Mouse (Mus musculus) heart, embryonic 13.5 days (tissue): ENCODE measurements at regions not wholly inside any gene's neighbourhood (a gene's known extent, or its start where the extent isn't known, plus 50 kb on each side); places are given as distances from the start of the nearest gene placed in this dataset.
"Not testable (repeated sequence)": the region's sequence is repeated elsewhere in the genome, so short reads cannot be mapped to it uniquely, and the experiment has no call there.

Experiments used
- ATAC-seq: fragments of 200-750 bp; cut with Nextera tagmentation; 2 replicates; pipeline ENCODE4 v1.8.0; 2017; ENCODE audit warnings: moderate TSS enrichment; ENCODE audit not compliant: insufficient number of reproducible peaks, low FRiP score, low TSS enrichment; ENCODE audit errors: extremely low read depth
- H3K27ac ChIP-seq: fragments of 300-500 bp; sonication (generic); replicated peaks from 2 replicates; pipeline ENCODE4 v1.5.1; 2015; ENCODE audit warnings: moderate library complexity, mild to moderate bottlenecking, inconsistent platforms
- H3K27me3 ChIP-seq: fragments of 300-500 bp; sonication (generic); replicated peaks from 2 replicates; pipeline ENCODE4 v1.6.1; 2015; ENCODE audit warnings: mild to moderate bottlenecking, inconsistent platforms
- H3K36me3 ChIP-seq: fragments of 300-500 bp; sonication (generic); 2 replicates; pipeline ENCODE4 v1.6.1; 2015; ENCODE audit warnings: mild to moderate bottlenecking, inconsistent platforms
- H3K4me1 ChIP-seq: fragments of 300-500 bp; sonication (generic); 2 replicates; pipeline ENCODE4 v1.6.1; 2015; ENCODE audit warnings: inconsistent platforms
- H3K4me2 ChIP-seq: fragments of 300-500 bp; sonication (generic); 2 replicates; pipeline ENCODE4 v1.6.1; 2015; ENCODE audit warnings: inconsistent platforms, mild to moderate bottlenecking, moderate library complexity
- H3K4me3 ChIP-seq: fragments of 300-500 bp; sonication (generic); 2 replicates; pipeline ENCODE4 v1.5.1; 2015; ENCODE audit warnings: moderate library complexity, mild to moderate bottlenecking, inconsistent platforms
- H3K9ac ChIP-seq: fragments of 300-500 bp; sonication (generic); 2 replicates; pipeline ENCODE4 v1.6.1; 2015; ENCODE audit warnings: inconsistent platforms, mild to moderate bottlenecking, moderate library complexity
- H3K9me3 ChIP-seq: fragments of 300-500 bp; sonication (generic); 2 replicates; pipeline ENCODE4 v1.6.1; 2016; ENCODE audit warnings: inconsistent platforms
- WGBS: fragments of 180-500 bp; shearing (Covaris S2); methylation state at CpG from one replicate; pipeline ENCODE4 v1.1.7; 2015; ENCODE audit warnings: mixed read lengths; 5-methylcytosine and 5-hydroxymethylcytosine counted together

- Histone ChIP-seq H3K9ac (no peak overlapping the region), H3K27me3 (no peaks in the 10 kb centered on the region), H3K9me3 (no peaks in the 10 kb centered on the region), H3K36me3 (no peaks in the 10 kb centered on the region), H3K4me1 (no peaks in the 10 kb centered on the region), H3K27ac (no peak overlapping the region), H3K4me3 (no peak overlapping the region), H3K4me2 (no peak overlapping the region)
- 54% methylated on average over 3 of the region's 3 CpGs for WGBS
- ATAC-seq, result no peak
Measured at GRCm38 (mm10) chr3:17592463-17592862, 355.7 kb upstream of the Cypt12 start.

- WGBS, result 53% methylated on average over 2 of the region's 2 CpGs
- no peak overlapping the region for H3K27ac ChIP-seq
- H3K4me1 ChIP-seq, result no peaks in the 10 kb centered on the region
- H3K4me2 ChIP-seq, result no peak overlapping the region
- no peak overlapping the region for H3K4me3 ChIP-seq
- H3K36me3 ChIP-seq, result no peaks in the 10 kb centered on the region
- no peaks in the 10 kb centered on the region for H3K27me3 ChIP-seq
- no peak overlapping the region for H3K9ac ChIP-seq
- H3K9me3 ChIP-seq, result no peaks in the 10 kb centered on the region
- no peak for ATAC-seq
Measured at GRCm38 (mm10) chr3:17596365-17596764, 351.8 kb upstream of the Cypt12 start.

GRCm38 (mm10) chr3:17613486-17613885 is 334.7 kb upstream of the Cypt12 start:
- H3K9me3 ChIP-seq, result no peaks in the 10 kb centered on the region
- peaks cover 13% of the 10 kb centered on the region for H3K4me1 ChIP-seq
- WGBS, result 78% methylated on average over 1 of the region's 1 CpGs
- H3K27me3 ChIP-seq, result no peaks in the 10 kb centered on the region
- no peak overlapping the region for H3K4me2 ChIP-seq
- no peaks in the 10 kb centered on the region for H3K36me3 ChIP-seq
- H3K4me3 ChIP-seq, result no peak overlapping the region
- H3K9ac ChIP-seq, result no peak overlapping the region
- ATAC-seq, result no peak
- no peak overlapping the region for H3K27ac ChIP-seq

GRCm38 (mm10) chr3:17616439-17617070 is 331.7 kb upstream of the Cypt12 start:
- Histone ChIP-seq H3K9ac (no peak overlapping the region), H3K9me3 (no peaks in the 10 kb centered on the region), H3K4me3 (no peak overlapping the region), H3K4me2 (no peak overlapping the region), H3K4me1 (peaks cover 16% of the 10 kb centered on the region), H3K36me3 (no peaks in the 10 kb centered on the region), H3K27ac (no peak overlapping the region), H3K27me3 (no peaks in the 10 kb centered on the region)
- WGBS, result 33% methylated on average over 2 of the region's 2 CpGs
- peak; percentile 46; the same call in 1 of the 2 replicates for ATAC-seq

GRCm38 (mm10) chr3:17619489-17619888 is 328.7 kb upstream of the Cypt12 start:
- Histone ChIP-seq H3K4me3 (no peak overlapping the region), H3K27ac (no peak overlapping the region), H3K4me2 (no peak overlapping the region), H3K9me3 (no peaks in the 10 kb centered on the region), H3K9ac (no peak overlapping the region), H3K36me3 (no peaks in the 10 kb centered on the region), H3K4me1 (peaks cover 16% of the 10 kb centered on the region), H3K27me3 (no peaks in the 10 kb centered on the region)
- WGBS, result 45% methylated on average over 2 of the region's 2 CpGs
- ATAC-seq, result no peak

GRCm38 (mm10) chr3:17619890-17620289 is 328.3 kb upstream of the Cypt12 start:
- no peak overlapping the region for H3K27ac ChIP-seq
- 47% methylated on average over 2 of the region's 2 CpGs for WGBS
- H3K27me3 ChIP-seq, result no peaks in the 10 kb centered on the region
- no peak overlapping the region for H3K4me2 ChIP-seq
- ATAC-seq, result no peak
- H3K4me1 ChIP-seq, result peaks cover 16% of the 10 kb centered on the region
- no peaks in the 10 kb centered on the region for H3K36me3 ChIP-seq
- no peaks in the 10 kb centered on the region for H3K9me3 ChIP-seq
- H3K4me3 ChIP-seq, result no peak overlapping the region
- no peak overlapping the region for H3K9ac ChIP-seq

GRCm38 (mm10) chr3:17620398-17620797 is 327.8 kb upstream of the Cypt12 start:
- H3K4me3 ChIP-seq, result no peak overlapping the region
- H3K4me2 ChIP-seq, result no peak overlapping the region
- no peak overlapping the region for H3K27ac ChIP-seq
- no peaks in the 10 kb centered on the region for H3K9me3 ChIP-seq
- no peak; the same call in 1 of the 2 replicates for ATAC-seq
- no peak overlapping the region for H3K9ac ChIP-seq
- 81% methylated on average over 2 of the region's 2 CpGs for WGBS
- H3K36me3 ChIP-seq, result no peaks in the 10 kb centered on the region
- peaks cover 16% of the 10 kb centered on the region for H3K4me1 ChIP-seq
- H3K27me3 ChIP-seq, result no peaks in the 10 kb centered on the region

GRCm38 (mm10) chr3:17632484-17632883 is 315.7 kb upstream of the Cypt12 start:
- H3K27ac ChIP-seq, result no peak overlapping the region
- no peak overlapping the region for H3K9ac ChIP-seq
- no peaks in the 10 kb centered on the region for H3K27me3 ChIP-seq
- ATAC-seq, result no peak
- no peak overlapping the region for H3K4me3 ChIP-seq
- no peaks in the 10 kb centered on the region for H3K4me1 ChIP-seq
- no peaks in the 10 kb centered on the region for H3K9me3 ChIP-seq
- no peak overlapping the region for H3K4me2 ChIP-seq
- WGBS, result 79% methylated on average over 3 of the region's 3 CpGs
- no peaks in the 10 kb centered on the region for H3K36me3 ChIP-seq

- no peaks in the 10 kb centered on the region for H3K9me3 ChIP-seq
- H3K36me3 ChIP-seq, result no peaks in the 10 kb centered on the region
- H3K27me3 ChIP-seq, result no peaks in the 10 kb centered on the region
- no peak for ATAC-seq
- no peaks in the 10 kb centered on the region for H3K4me1 ChIP-seq
- no peak overlapping the region for H3K4me2 ChIP-seq
- H3K9ac ChIP-seq, result no peak overlapping the region
- H3K27ac ChIP-seq, result no peak overlapping the region
- no peak overlapping the region for H3K4me3 ChIP-seq
Measured at GRCm38 (mm10) chr3:17636276-17636675, 311.9 kb upstream of the Cypt12 start.

GRCm38 (mm10) chr3:17659988-17660387 is 288.2 kb upstream of the Cypt12 start:
- H3K4me3 ChIP-seq, result not testable (repeated sequence)
- 73% methylated on average over 2 of the region's 2 CpGs for WGBS

GRCm38 (mm10) chr3:17661987-17662386 is 286.2 kb upstream of the Cypt12 start:
- WGBS, result 93% methylated on average over 1 of the region's 1 CpGs
- Histone ChIP-seq H3K27me3 (no peaks in the 10 kb centered on the region), H3K9me3 (no peaks in the 10 kb centered on the region), H3K4me2 (no peak overlapping the region), H3K4me3 (no peak overlapping the region), H3K36me3 (no peaks in the 10 kb centered on the region), H3K27ac (no peak overlapping the region), H3K9ac (no peak overlapping the region), H3K4me1 (no peaks in the 10 kb centered on the region)
- no peak for ATAC-seq

More at GRCm38 (mm10) chr3:17659988-17660387, 288.2 kb upstream of the Cypt12 start:
- not testable (repeated sequence) for H3K9ac ChIP-seq, H3K36me3 ChIP-seq, H3K27ac ChIP-seq, H3K4me2 ChIP-seq, ATAC-seq, H3K9me3 ChIP-seq, H3K27me3 ChIP-seq, H3K4me1 ChIP-seq

GRCm38 (mm10) chr3:17667016-17667415 is 281.2 kb upstream of the Cypt12 start:
- no peak overlapping the region for H3K9ac ChIP-seq
- H3K4me2 ChIP-seq, result no peak overlapping the region
- no peaks in the 10 kb centered on the region for H3K9me3 ChIP-seq
- no peak overlapping the region for H3K4me3 ChIP-seq
- no peaks in the 10 kb centered on the region for H3K36me3 ChIP-seq
- no peak overlapping the region for H3K27ac ChIP-seq
- H3K27me3 ChIP-seq, result no peaks in the 10 kb centered on the region
- no peaks in the 10 kb centered on the region for H3K4me1 ChIP-seq
- ATAC-seq, result no peak
- WGBS, result 65% methylated on average over 1 of the region's 1 CpGs
